Mouse (Mus musculus): ENCODE measurements around the gene Krtap5-2. TPM values are rescaled to one million over a fixed set of nuclear protein-coding genes. Genes with fewer than 3 reads are reported as not detected.
"Not testable (repeated sequence)": the region's sequence is repeated elsewhere in the genome, so short reads cannot be mapped to it uniquely, and the experiment has no call there.

The Krtap5-2 gene
- total RNA-seq (2021): not detected

GRCm38 (mm10) chr7:142175905-142176304 lies at the start of gene Krtap5-2:
Gene Krtap5-2, minus strand, starts transcription at chr7:142176005.
- intact Hi-C loops (cut with DNase I); DNase-seq (ENCODE audit: extremely low spot score in 1 of 2, low spot score in 2 of 2): not testable (repeated sequence)

GRCm38 (mm10) chr7:142224518-142224917 lies 48.7 kb upstream of the Krtap5-2 start:
- no peak for DNase-seq (ENCODE audit: extremely low spot score in 1 of 2, low spot score in 2 of 2)
- intact Hi-C loops (cut with DNase I): no loop called here

GRCm38 (mm10) chr7:142212136-142212535 lies 36.3 kb upstream of the Krtap5-2 start:
- intact Hi-C loops (cut with DNase I); DNase-seq (ENCODE audit: extremely low spot score in 1 of 2, low spot score in 2 of 2): not testable (repeated sequence)

- no peak for DNase-seq (ENCODE audit: extremely low spot score in 1 of 2, low spot score in 2 of 2)
- intact Hi-C loops (cut with DNase I): no loop called here
Measured at GRCm38 (mm10) chr7:142211559-142211958, 35.8 kb upstream of the Krtap5-2 start, which contains the start of gene Gm7579. Gene Gm7579, plus strand, starts transcription at chr7:142211859.

DNA sequence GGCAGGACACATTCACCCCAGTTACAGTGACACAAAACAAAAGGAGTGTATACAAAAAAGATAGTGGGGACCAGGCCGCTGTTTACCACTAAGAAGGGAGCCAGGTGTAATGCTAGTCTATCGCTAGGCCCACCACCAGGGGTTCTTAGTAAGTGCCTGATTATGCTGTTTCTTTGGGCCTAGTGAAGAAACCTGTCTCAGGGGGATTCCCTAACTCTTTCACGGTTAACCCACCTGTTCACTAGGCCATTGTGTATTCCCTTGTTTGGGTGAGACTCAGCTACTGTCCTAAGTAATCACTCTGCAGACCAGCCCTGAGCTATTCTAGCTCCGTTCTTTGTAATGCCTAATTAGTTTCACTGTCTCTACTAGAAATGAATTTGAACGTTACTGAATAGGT lies 31.1 kb upstream of the Krtap5-2 start:
- intact Hi-C loops (cut with DNase I): not testable (repeated sequence)

GRCm38 (mm10) chr7:142205488-142205887 lies 29.7 kb upstream of the Krtap5-2 start:
- intact Hi-C loops (cut with DNase I): no loop called here
- DNase-seq (ENCODE audit: extremely low spot score in 1 of 2, low spot score in 2 of 2): no peak

More for the DNA sequence above, 31.1 kb upstream of the Krtap5-2 start:
- not testable (repeated sequence) for DNase-seq (ENCODE audit: extremely low spot score in 1 of 2, low spot score in 2 of 2)

GRCm38 (mm10) chr7:142201064-142201463 lies 25.3 kb upstream of the Krtap5-2 start, which contains the start of gene Krtap5-3:
Gene Krtap5-3, plus strand, starts transcription at chr7:142201364.
- no peak for DNase-seq (ENCODE audit: extremely low spot score in 1 of 2, low spot score in 2 of 2)
- intact Hi-C loops (cut with DNase I): no loop called here

GRCm38 (mm10) chr7:142198748-142199147 lies 22.9 kb upstream of the Krtap5-2 start:
- DNase-seq (ENCODE audit: extremely low spot score in 1 of 2, low spot score in 2 of 2): no peak
- intact Hi-C loops (cut with DNase I): no loop called here

- DNase-seq (ENCODE audit: extremely low spot score in 1 of 2, low spot score in 2 of 2): no peak
- intact Hi-C loops (cut with DNase I): no loop called here
Measured at GRCm38 (mm10) chr7:142190289-142190688, 14.5 kb upstream of the Krtap5-2 start, which contains the start of gene Gm10153. Gene Gm10153, minus strand, starts transcription at chr7:142190389.

GRCm38 (mm10) chr7:142188156-142188555 lies 12.4 kb upstream of the Krtap5-2 start:
- intact Hi-C loops (cut with DNase I): no loop called here
- DNase-seq (ENCODE audit: extremely low spot score in 1 of 2, low spot score in 2 of 2): no peak

DNA sequence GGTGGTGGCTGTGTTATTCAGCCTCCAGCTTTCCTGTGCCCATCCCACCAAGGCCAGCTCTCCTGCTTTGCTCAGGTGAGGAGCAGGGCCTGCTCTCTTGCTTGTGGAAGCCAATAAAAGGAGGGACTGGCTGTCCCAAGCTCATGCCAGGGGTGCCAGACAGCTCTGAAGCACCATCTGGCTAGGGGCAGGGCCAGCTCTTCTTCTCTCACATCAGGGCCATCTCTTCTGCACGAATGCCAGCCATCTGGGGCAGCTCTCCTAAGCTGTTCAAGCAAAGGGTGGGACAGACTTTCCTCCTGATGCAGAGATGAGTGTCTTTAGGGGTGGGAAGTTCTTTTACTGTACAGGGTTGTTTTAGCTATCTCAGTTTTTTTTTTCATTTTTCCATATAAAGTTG lies 5.2 kb upstream of the Krtap5-2 start:
- DNase-seq (ENCODE audit: extremely low spot score in 1 of 2, low spot score in 2 of 2): no peak
- intact Hi-C loops (cut with DNase I): no loop called here

- intact Hi-C loops (cut with DNase I): no loop called here
- no peak for DNase-seq (ENCODE audit: extremely low spot score in 1 of 2, low spot score in 2 of 2)
Measured at GRCm38 (mm10) chr7:142178685-142179084, 2.9 kb upstream of the Krtap5-2 start.

DNA sequence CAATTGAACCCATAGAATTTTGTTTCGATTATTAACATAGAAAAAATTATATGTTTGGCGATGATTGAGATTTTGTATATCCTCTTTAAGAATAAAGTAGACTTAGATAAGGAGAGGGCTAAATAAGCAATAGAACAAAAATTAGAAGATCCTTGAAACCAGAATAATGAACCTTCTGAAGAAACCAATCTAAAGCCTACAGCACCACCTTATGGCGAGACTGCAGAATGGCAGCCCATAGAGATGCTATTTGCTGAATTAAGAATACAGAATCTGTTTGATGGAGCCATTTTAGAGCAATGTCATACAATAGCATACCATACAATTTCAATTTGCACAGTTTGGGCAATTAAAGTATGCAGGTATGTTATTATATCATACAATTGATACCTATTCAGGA lies 6.0 kb downstream of the Krtap5-2 start:
- intact Hi-C loops (cut with DNase I): no loop called here
- DNase-seq (ENCODE audit: extremely low spot score in 1 of 2, low spot score in 2 of 2): no peak

- DNase-seq (ENCODE audit: extremely low spot score in 1 of 2, low spot score in 2 of 2); intact Hi-C loops (cut with DNase I): not testable (repeated sequence)
Measured at GRCm38 (mm10) chr7:142165639-142166038, 10.2 kb downstream of the Krtap5-2 start, which contains the start of gene Gm4553. Gene Gm4553, minus strand, starts transcription at chr7:142165739.

DNA sequence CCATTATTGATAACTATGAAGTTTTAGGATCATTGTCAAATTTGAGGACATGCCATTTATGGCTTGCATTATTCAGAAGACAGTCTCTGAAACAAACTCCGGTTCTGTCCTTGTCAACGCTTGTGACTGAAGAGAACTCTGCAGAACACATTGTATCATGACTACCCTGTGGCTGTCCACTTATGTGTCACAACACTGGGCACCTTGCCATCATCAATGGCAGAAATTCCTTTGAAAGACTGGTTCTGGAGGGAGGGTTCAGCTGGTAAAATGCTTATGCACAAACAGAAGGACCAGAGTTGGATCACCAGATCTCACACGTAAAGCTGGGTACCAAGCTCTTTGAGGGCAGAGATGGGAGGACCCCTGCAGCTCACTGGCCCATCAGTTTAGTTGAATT lies 16.4 kb downstream of the Krtap5-2 start:
- DNase-seq (ENCODE audit: extremely low spot score in 1 of 2, low spot score in 2 of 2): no peak
- intact Hi-C loops (cut with DNase I): no loop called here

DNA sequence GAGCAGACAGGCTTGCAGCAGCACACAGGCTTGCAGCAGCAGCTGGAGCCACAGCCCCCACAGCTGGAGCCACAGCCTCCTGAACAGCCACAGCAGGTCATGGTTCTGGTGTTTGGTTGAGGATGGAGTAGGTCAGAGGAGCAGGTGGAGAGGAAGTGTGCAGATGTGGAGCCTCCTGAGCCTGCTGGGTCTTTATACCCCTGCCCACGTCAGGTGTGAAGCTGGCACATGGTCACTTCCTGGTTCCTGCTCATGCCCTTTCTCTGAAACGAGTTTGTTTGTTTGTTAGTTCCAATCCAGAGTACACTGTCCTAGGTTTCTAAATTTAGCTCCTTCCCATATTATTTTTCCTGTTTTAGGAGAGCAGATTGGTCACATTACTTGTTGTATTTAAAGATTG lies 18.8 kb downstream of the Krtap5-2 start, which contains the start of gene Gm29735:
Gene Gm29735 (minus strand): TSS at position 101 of the 400 bp plus-strand sequence.
- intact Hi-C loops (cut with DNase I); DNase-seq (ENCODE audit: extremely low spot score in 1 of 2, low spot score in 2 of 2): not testable (repeated sequence)

- intact Hi-C loops (cut with DNase I): no loop called here
- DNase-seq (ENCODE audit: extremely low spot score in 1 of 2, low spot score in 2 of 2): no peak
Measured at GRCm38 (mm10) chr7:142155308-142155707, 20.5 kb downstream of the Krtap5-2 start.

DNA sequence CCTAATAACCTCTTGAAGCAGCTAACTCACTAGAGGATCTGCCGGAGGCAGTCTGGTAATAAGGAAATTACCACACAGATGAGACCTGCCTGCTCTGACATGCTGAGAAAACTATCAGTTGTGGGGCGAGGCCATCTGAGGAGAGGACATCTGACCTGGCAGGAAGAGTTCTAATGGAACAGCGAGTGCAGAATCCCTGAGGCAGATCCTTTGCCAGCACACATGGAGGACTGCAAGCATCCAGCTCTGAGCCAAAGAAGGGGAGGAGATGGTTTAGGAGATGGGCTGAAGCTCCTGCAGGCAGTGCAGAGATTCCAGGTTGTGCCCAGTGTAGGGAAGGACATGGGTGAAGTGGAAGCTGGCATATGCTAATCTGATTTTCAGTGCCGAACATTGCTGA lies 23.6 kb downstream of the Krtap5-2 start:
- no peak for DNase-seq (ENCODE audit: extremely low spot score in 1 of 2, low spot score in 2 of 2)
- intact Hi-C loops (cut with DNase I): no loop called here

DNA sequence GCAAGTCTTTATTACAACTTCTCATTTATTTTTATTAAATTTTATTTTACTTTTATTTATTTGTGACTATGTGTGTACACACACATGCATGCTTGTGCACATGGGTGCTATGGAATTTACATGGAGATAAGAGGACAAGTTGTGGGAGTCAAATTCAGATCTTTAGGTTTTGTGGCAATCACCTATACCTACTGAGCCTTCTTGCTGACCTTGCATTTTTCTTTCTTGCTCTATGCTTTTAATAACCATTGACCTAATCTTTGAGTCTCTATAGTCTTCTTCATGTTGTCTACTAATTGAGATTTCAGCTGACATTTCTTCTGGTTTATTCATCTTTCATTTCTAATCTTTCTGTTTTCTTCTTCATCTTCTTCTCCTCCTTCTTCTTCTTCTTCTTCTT lies 27.2 kb downstream of the Krtap5-2 start:
- DNase-seq (ENCODE audit: extremely low spot score in 1 of 2, low spot score in 2 of 2): no peak
- intact Hi-C loops (cut with DNase I): loop anchor here (5.0 kb wide), 1 partner anchor 104 kb away; no protein-coding TSS in a partner anchor

GRCm38 (mm10) chr7:142146033-142146432 lies 29.8 kb downstream of the Krtap5-2 start:
- DNase-seq (ENCODE audit: extremely low spot score in 1 of 2, low spot score in 2 of 2): peak in 1 of 2 experiments; percentile 50
- intact Hi-C loops (cut with DNase I): loop anchor here (5.0 kb wide), 1 partner anchor 106 kb away; no protein-coding TSS in a partner anchor
